Mouse (Mus musculus) c-Kit-positive CD71-positive TER-119-positive erythroid progenitor cells, embryonic 14.5 days (primary cell): ENCODE data around the gene Atl3.

Source experiments
- DNase-seq: peaks from one replicate; pipeline ENCODE4 v3.0.0-alpha.2; 2013; ENCODE audit warnings: low spot score

The Atl3 gene

DNA sequence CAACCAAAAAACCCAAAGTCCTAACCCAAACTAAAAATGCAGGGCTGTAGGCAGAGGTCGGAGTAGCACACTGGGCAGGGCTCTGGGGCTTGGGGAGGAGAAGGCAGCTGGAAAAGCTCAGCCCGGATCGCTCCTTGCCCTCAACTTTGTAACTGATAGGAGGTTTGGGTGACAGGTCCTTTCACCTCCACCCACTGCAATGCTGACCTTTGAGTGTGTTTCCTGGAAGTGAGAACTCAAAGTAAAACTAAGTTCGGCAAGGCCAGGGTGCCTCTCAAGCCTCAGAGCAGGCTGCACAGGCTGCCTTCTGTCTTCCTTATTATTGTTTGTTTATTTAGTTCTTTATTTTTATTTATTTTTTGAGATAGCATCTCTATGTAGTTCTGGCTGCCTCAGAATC is 66.1 kb downstream of the Atl3 start:
- no peak for DNase-seq

DNA sequence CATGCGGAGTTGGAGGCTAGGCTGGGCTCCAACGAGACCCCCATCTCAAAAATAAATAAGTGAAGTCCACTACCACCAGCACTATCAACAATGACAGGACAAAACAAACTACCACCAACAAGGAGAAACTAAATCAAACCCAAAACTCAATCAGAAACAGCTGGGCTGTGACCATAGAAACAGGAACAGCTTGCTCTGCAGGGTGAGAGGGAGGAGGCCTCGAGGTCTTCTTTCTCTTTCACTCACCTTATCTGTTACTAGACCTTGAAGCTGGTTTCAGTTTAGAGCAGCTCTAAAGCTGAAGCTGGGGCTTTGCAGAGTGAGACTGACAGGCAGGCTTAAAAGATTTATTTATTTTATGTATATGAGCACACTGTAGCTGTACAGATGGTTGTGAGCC is 67.6 kb downstream of the Atl3 start:
- no peak for DNase-seq

DNA sequence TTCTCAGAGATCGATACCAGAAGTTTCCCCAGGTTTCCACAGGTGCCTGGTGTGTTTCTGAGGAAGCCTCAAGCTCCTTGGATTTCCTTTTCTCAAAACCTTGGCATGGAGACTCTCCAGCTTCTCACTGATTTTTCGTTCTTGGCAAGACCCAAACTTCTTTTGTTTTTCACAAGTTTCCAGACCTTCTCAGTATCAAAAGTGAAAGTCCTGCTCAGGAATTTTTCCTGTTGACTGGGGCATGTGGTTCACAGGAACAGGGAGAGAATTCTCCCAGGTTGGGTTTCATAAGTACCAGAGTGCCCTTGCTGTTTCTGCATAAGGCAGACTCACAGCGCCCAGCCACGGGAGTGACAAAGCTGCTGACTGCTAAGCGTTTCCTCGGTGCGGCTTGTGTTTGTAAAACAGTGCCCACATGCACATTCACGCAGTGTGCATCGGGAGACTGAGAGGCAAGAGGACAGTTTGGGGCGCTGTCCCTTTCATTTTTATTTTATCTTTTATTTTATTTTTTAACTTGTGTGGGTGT is 68.8 kb downstream of the Atl3 start:
- DNase-seq, result no peak

DNA sequence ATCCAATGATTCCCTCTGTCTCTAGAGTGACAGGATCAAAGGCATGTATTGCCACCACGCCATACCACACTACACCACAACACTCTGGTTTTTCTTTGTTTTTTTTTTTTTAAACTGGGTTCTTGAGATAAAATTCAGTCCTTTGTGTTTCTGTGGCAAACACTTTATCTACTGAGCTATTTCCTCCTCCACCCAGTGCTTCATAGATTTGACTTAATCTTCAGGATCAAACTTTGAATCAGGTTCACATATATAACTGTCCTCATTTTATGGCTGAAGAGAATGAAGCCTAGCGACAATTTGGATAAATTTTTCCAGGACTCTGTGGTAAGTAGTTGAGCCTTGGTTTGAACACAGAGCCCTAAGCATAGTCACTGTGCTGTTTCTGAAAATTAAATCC is 69.8 kb downstream of the Atl3 start:
- DNase-seq, result no peak

DNA sequence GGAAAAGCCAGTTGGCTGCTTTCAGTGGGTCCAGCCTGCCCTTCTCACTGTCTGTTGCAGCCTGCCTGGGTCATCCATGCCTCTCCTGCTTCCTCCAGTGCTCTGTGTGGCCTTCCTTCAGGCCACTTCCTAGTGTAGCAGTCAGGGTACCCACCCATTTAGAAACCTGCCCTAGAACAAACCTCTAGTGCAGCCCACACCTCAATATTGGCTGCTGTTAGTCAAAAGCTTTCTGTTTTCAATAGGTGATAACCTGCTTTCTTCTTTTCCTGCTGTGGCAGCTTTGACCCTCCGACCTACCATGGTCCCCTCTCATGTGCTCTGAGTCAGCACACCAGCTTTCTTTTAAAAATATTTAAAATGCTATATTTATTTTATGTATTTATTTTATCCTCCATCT is 70.6 kb downstream of the Atl3 start:
- no peak for DNase-seq

DNA sequence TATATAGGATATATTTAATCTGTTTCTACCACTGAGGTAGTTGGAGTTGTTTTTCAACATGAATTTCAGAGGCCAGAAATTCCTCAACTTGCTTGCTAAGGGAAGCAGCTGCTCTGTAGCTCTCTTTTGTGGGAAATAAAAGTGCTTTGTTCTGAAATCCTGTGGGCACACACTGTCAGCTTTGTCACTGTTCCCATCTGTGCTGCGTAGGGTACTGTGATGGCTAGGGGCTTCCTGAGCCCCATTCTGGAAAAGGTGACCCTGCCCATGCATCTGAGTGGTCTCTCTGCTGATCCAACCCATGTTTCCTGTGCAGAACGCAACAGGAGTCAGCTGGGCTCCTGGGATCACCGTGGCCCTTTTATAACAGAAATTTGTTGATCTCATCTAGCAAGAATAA is 73.0 kb downstream of the Atl3 start:
- DNase-seq, result no peak

DNA sequence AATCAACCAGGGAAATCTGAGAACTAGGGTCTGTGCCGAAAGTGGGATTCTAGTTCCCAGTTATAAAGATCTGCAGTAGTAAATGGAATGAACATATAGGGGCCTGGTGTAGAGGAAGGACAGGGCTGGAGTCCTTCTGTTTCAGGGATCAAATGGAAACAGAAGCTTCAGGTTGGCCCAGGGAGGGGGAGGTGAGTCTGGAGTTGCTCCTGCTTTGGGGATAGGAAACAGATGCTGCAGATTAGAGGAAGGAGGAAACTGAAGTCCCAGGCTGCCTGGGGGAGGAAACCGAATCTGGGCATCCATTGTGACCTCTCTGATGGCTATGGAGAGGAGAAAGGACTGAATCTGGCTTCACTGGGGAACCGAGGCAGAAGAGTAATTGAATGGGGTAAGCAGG is 74.5 kb downstream of the Atl3 start:
- DNase-seq, result no peak

DNA sequence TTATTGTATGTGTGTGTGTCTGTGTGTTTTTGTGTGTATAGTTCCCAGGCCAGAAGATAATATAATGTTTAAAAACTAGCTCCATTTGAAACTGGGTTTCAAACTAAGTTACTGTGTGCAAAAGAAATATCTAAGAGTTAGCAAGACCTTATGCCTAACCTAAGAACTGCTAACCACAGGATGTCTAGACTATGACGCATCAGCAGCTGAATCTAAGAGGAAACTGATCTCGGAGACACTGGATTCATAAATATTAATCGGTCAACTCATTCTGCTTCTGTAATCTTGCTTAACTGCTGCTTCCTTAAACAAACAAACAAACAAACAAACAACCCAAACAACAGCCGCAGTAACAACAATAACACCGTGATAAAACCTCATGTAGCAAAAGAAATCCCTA is 75.8 kb downstream of the Atl3 start:
- no peak for DNase-seq

DNA sequence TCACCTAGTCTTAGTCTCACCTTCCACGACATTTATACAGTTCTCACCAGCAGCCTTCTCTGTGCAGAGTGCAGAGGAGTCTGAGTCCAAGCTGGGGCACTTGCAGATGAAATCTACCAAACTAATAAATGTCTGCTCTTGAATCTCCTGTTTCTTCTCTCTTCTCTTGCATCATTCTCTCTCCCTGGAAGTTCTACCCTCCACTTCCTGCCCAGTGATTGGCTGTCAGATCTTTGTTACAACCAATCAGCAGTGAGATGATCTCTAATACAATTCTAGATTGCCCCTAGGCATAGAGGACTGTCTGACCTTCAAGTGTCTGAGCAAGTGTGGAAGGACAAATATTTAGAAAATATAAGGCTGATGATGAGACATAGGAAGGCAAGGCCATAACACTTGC is 82.3 kb downstream of the Atl3 start:
- DNase-seq, result no peak

DNA sequence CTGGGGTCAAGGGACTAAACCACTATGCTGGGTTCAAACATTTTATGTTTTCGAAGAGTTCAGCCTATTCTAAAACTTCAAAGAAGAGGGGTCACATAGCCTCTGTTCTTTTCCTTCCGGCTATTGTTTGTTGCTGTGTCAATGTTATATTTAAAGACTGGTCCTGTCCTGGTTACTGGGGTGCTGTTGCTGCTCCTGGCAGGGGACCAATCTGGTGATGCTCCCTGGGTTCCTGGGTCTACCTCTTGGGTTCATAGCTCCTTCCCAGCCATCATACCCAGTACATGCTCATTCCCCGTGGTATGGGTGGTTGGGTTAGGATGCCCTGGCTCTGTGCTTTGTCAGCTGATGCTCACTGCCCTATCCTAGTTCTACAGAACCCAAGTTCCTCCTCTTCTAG is 83.9 kb downstream of the Atl3 start:
- DNase-seq, result no peak

DNA sequence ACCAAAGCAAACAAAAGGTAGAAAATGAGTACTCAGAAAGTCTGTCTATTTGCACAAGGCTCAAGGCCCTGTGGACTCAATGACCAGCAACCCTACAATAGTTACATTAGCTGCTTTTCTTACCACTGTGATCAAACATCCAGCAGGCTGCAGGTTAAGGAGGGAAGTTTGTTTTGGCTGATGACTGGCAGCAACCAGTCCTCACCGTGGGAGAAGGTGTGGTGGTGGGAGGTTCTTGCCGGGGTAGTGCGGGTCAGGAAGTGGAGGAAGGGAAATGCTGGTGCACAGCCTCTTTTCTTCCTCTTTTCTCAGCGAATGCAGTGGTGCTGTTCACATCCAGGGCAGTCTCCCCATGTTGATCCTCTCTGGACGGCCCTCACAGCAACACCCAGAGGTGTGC is 87.2 kb downstream of the Atl3 start:
- DNase-seq, result no peak

DNA sequence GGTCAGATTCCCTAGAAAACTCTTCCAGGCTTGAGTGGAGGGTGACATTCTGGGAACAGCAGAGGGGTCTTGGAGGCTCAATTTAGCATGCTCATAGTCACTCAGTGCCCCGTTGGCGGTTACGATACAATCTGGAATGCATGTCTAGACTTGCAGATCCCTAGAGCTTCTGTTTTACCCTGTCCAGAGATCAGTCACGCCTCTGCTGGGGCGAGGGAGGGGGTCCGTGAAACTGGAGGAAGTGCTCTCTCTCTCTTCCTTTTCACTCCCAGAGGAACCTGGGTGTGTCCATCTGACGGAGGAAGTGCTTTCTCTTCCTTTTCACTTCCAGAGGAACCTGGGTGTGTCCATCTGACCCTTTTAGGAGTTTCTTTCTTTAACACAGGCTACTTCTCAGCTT is 89.3 kb downstream of the Atl3 start:
- no peak for DNase-seq

DNA sequence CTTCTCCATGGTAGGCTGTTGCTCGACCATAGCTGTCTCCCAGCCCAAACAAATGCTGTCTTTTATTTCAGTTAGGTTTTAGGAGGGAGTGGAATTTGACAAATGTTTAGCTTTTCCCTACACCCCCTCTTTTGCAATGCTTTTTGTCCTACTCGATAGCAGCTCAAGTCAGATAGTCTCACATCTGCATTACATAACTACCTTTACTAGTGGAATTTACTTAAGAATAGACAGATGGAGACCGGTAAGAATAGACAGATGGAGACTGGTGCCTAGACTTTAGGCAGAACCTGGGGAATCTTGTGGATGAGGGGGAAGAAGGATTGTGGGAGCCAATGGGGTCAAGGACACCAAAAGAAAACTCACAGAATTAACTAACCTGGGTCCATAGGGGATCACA is 89.8 kb downstream of the Atl3 start:
- DNase-seq, result no peak

DNA sequence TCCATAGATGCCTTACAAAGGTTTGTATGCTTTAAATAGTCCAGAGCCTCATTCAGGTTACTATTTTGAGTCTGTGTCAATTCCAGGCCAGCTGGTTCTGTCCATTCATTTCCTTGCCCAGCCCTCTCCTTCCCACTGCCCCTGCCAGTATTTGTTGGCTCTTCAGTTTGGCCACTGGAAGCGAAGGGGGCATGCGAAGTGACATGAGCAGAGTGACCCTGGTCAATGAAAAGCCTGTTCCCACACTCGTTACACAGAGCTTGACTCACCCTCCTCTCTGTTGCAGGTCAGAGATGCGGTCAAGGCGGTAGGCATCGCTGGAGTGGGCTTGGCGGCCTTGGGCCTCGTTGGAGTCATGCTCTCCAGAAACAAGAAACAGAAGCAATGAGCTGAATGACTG is 91.4 kb downstream of the Atl3 start:
- DNase-seq, result no peak

DNA sequence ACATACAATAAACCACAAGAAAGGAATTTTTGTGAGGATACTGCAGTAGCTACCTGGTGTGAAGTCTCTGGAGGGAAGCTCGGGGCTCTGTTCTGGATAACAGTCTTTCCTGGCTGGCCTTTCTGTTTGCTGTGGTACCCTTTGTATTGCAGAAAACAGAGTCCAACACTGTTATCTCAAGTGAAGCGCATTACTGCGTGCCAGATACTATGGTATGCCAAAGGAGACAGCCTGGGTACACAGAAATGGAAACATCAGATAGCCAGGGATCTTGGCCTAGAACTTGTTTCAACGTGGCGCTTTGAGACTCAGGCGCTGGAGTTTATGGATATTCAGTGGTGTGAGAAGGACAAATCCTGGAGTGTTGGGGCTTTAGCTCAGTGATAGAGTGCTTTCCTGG is 91.9 kb downstream of the Atl3 start:
- no peak for DNase-seq
